Comparison of ENCODE assay signal across 16 mouse cellular contexts in the genomic region with DNA sequence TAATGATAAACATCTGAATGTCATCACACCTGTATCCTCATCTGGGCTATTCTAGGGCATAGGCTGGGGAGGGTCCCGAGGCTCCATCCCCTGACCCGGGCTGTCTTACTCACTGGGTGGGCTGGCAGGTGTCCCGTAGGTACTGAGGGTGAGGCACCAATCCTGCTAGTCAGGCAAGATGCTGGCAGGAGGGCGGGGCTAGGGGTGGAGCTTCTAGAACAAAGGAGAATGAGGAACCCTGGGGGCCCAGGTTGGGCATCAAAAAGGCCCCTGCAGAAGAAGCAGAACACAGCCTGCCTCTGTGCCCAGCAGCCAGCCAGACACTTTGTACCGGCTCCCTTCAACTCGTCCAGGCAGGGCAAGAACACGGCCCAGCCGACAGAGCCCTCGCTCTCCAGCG. TPM values are rescaled to one million over a fixed set of nuclear protein-coding genes. Genes with fewer than 3 reads are reported as not detected.
DNase-seq lines count a peak whose midpoint lies in the region; ATAC-seq and TF ChIP-seq lines count a peak whose summit lies in the region.
"Had no signal": no experiment of that assay in that cellular context is flagged by ENCODE, and none has a peak within 500 bp of the region (broad histone marks: within the 10 kb centered on the region; RNA-seq: fewer than 3 reads in every experiment).

A gene (plus strand): TSS at position 219 of the 400 bp plus-strand sequence.

- DNase-seq in midbrain, embryonic 11.5 days (ENCODE audit: low spot score, missing footprints) = peak; percentile 8
- DNase-seq in midbrain, postnatal 0 days (ENCODE audit: low spot score) = no peak
- peak; percentile 26 for DNase-seq in ZHBTc4 (ENCODE audit: low read depth, low spot score)
- DNase-seq in thymus, postnatal 0 days (ENCODE audit: low spot score) = peak; percentile 42
- DNase-seq in cerebellum, adult 11 months = no peak
- no peak for DNase-seq in kidney, postnatal 4 days
- DNase-seq: adrenal gland, postnatal 36 days; heart, adult 18-20 months; kidney, adult 11 months; retina, postnatal 1 day had no signal

- H3K4me3 ChIP-seq in midbrain, embryonic 11.5 days (ENCODE audit: low read depth, low read length) = no peak within 1 kb of the TSS
- H3K4me3 ChIP-seq in midbrain, postnatal 0 days (ENCODE audit: low read depth, low read length) = no peak within 1 kb of the TSS
- H3K4me3 ChIP-seq in kidney, embryonic 16.5 days (ENCODE audit: low read length) = no peak within 1 kb of the TSS
- H3K4me3 ChIP-seq: hindbrain, embryonic 15.5 days; limb, embryonic 12.5 days had no signal

- H3K9ac ChIP-seq in midbrain, embryonic 11.5 days (ENCODE audit: low read length) = no peak within 1 kb of the TSS
- H3K9ac ChIP-seq in midbrain, postnatal 0 days (replicated peaks; ENCODE audit: low read length, poor library complexity, severe bottlenecking) = no peak within 1 kb of the TSS
- H3K9ac ChIP-seq in kidney, embryonic 16.5 days (replicated peaks; ENCODE audit: low read length) = no peak within 1 kb of the TSS
- H3K9ac ChIP-seq: hindbrain, embryonic 15.5 days; limb, embryonic 12.5 days had no signal

- no peak within 1 kb of the TSS for H3K4me2 ChIP-seq in midbrain, embryonic 11.5 days
- no peak within 1 kb of the TSS for H3K4me2 ChIP-seq in midbrain, postnatal 0 days (ENCODE audit: low read depth, low read length, poor library complexity, severe bottlenecking)
- no peak within 1 kb of the TSS for H3K4me2 ChIP-seq in kidney, embryonic 16.5 days (replicated peaks; ENCODE audit: low read depth, low read length)
- H3K4me2 ChIP-seq: hindbrain, embryonic 15.5 days; limb, embryonic 12.5 days had no signal

- no peaks in the 10 kb centered on the region for H3K27me3 ChIP-seq in midbrain, embryonic 11.5 days (ENCODE audit: control insufficient read depth, insufficient read depth, low read length)
- no peaks in the 10 kb centered on the region for H3K27me3 ChIP-seq in midbrain, postnatal 0 days (ENCODE audit: insufficient read depth, low read length)
- H3K27me3 ChIP-seq in kidney, embryonic 16.5 days (ENCODE audit: insufficient read depth, low read length) = no peaks in the 10 kb centered on the region
- H3K27me3 ChIP-seq: hindbrain, embryonic 15.5 days had no signal

- H3K27ac ChIP-seq in midbrain, embryonic 11.5 days (ENCODE audit: low read depth, low read length) = no peak within 1 kb of the TSS
- H3K27ac ChIP-seq in midbrain, postnatal 0 days (ENCODE audit: low read depth, low read length) = no peak within 1 kb of the TSS
- no peak within 1 kb of the TSS for H3K27ac ChIP-seq in kidney, embryonic 16.5 days (ENCODE audit: low read length)
- H3K27ac ChIP-seq: hindbrain, embryonic 15.5 days; limb, embryonic 12.5 days had no signal

- no peaks in the 10 kb centered on the region for H3K4me1 ChIP-seq in midbrain, embryonic 11.5 days (ENCODE audit: control insufficient read depth, insufficient read depth, low read length)
- 0 out of 2 replicates have a peak, but pooled peaks cover 4% of the 10 kb centered on the region for H3K4me1 ChIP-seq in midbrain, postnatal 0 days (ENCODE audit: insufficient read depth, low read length)
- H3K4me1 ChIP-seq in kidney, embryonic 16.5 days (ENCODE audit: insufficient read depth, low read length) = no peaks in the 10 kb centered on the region
- H3K4me1 ChIP-seq: hindbrain, embryonic 15.5 days had no signal

- no peaks in the 10 kb centered on the region for H3K36me3 ChIP-seq in midbrain, embryonic 11.5 days (ENCODE audit: control insufficient read depth, insufficient read depth, low read length)
- no peaks in the 10 kb centered on the region for H3K36me3 ChIP-seq in midbrain, postnatal 0 days (ENCODE audit: insufficient read depth, low read length)
- no peaks in the 10 kb centered on the region for H3K36me3 ChIP-seq in kidney, embryonic 16.5 days (ENCODE audit: insufficient read depth, low read length)
- H3K36me3 ChIP-seq: hindbrain, embryonic 15.5 days; limb, embryonic 12.5 days had no signal

- no peaks in the 10 kb centered on the region for H3K9me3 ChIP-seq in midbrain, embryonic 11.5 days (ENCODE audit: control insufficient read depth, low read length)
- no peaks in the 10 kb centered on the region for H3K9me3 ChIP-seq in midbrain, postnatal 0 days (ENCODE audit: low read length)
- no peaks in the 10 kb centered on the region for H3K9me3 ChIP-seq in kidney, embryonic 16.5 days (ENCODE audit: low read length)
- H3K9me3 ChIP-seq: hindbrain, embryonic 15.5 days; limb, embryonic 12.5 days had no signal

- TF ChIP-seq CTCF in midbrain, postnatal 0 days (IDR thresholded peaks at IDR 0.05) = no peak

- 57% methylated on average over 10 of the region's 10 CpGs for WGBS in midbrain, embryonic 11.5 days
- WGBS in midbrain, postnatal 0 days = 60% methylated on average over 10 of the region's 10 CpGs
- WGBS in kidney, embryonic 16.5 days = 57% methylated on average over 10 of the region's 10 CpGs

- no peak for ATAC-seq in midbrain, embryonic 11.5 days (ENCODE audit: low FRiP score)
- no peak for ATAC-seq in midbrain, postnatal 0 days (ENCODE audit: low FRiP score)
- peak; percentile 69 for ATAC-seq in granulocyte monocyte progenitor cell, adult 5-6 weeks (replicated peaks; ENCODE audit: poor library complexity, severe bottlenecking)
- ATAC-seq in kidney, embryonic 16.5 days (ENCODE audit: low FRiP score, low TSS enrichment) = no peak
- ATAC-seq: activated CD4-positive, CD25-positive, alpha-beta regulatory T cell, adult 4 months; forebrain, embryonic 14.5 days had no signal

RNA-seq across cellular contexts. Expression of the gene that starts here (rescaled TPM):
- polyA plus RNA-seq in midbrain, embryonic 11.5 days (2014; fragmentation: Nextera tagmentation; extraction: Ambion mirVana) = 0.37 and 0.68 TPM in 2 replicates
- total RNA-seq in midbrain, postnatal 0 days (2014; rRNA removed) = 2.0 and 4.2 TPM in 2 replicates
- polyA plus RNA-seq in midbrain, postnatal 0 days (2015; fragmentation: Nextera tagmentation; extraction: Ambion mirVana) = 1.1 and 1.2 TPM in 2 replicates
- total RNA-seq in granulocyte monocyte progenitor cell, adult 5-6 weeks (2014; fragmentation: Nextera tagmentation) = not detected in 2 replicates
- 0.98 TPM in 1 of 2 replicates, not detected in the other for total RNA-seq in granulocyte monocyte progenitor cell, adult 5-6 weeks (2017)
- 6.9 and 9.5 TPM in 2 replicates for polyA plus RNA-seq in thymus, postnatal 0 days (2015; fragmentation: Nextera tagmentation; extraction: Ambion mirVana)
- 0.89 and 0.99 TPM in 2 replicates for polyA plus RNA-seq in kidney, embryonic 16.5 days (2015; fragmentation: Nextera tagmentation; extraction: Ambion mirVana)
- total RNA-seq: heart, adult 18-20 months had no signal

Comparison
In these comparisons a context has a peak if more than half of its experiments do, and no peak if none do; other contexts are left out.
1. Peak in DNase-seq in midbrain, embryonic 11.5 days; RNA of the gene not detected or under 1 TPM.
2. Peak in ATAC-seq in granulocyte monocyte progenitor cell, adult 5-6 weeks; RNA of the gene not detected or under 1 TPM.
3. DNase-seq: peak in ZHBTc4 (single experiment) and thymus, postnatal 0 days (single experiment); none in midbrain, postnatal 0 days (single experiment), cerebellum, adult 11 months (single experiment) and kidney, postnatal 4 days (0 of 2).